ENCODE assay signal across 16 mouse cellular contexts in the genomic region with DNA sequence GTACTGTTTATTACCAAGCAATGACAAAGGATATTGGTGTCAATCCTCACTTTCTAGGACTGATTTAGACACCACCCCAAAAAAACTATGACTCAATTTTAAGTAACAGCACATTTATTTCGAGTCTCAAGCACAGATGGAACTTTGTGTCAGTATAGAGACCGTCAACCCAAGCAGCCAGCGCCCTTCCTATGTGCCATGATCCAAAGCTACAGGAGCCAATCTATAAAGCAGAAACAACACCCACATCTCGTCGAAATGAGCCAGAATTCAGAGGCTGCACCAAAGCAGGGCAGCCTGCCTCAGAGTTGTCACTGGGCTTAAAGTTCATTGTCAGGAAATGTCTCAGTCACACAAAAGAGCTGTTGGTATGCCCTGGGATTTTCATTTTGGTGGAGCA.
DNase-seq lines count a peak whose midpoint lies in the region.
"Had no signal": no experiment of that assay in that cellular context is flagged by ENCODE, and none has a peak within 500 bp of the region (broad histone marks: within the 10 kb centered on the region; RNA-seq: fewer than 3 reads in every experiment).

No protein-coding gene starts in this region.

- DNase-seq in frontal cortex, adult 2 months (ENCODE audit: extremely low spot score in 1 of 2, low spot score in 1 of 2), result peak; percentile 7 to 29
- DNase-seq in frontal cortex, postnatal 25 days (ENCODE audit: low spot score in 2 of 2), result no peak
- DNase-seq in left cerebral cortex, adult 11 months (ENCODE audit: low spot score), result peak; percentile 14
- no peak for DNase-seq in left cerebral cortex, postnatal 10 days (ENCODE audit: extremely low spot score in 1 of 2, low spot score in 2 of 2)
- peak; percentile 36 for DNase-seq in brain, adult 2 months (ENCODE audit: low read depth, low spot score)
- peak; percentile 3 for DNase-seq in telencephalon, adult 2 months (ENCODE audit: low read depth, low spot score)
- DNase-seq in cerebellum, adult 9-11 months, result no peak
- DNase-seq: adrenal gland, adult 2 months; adrenal gland, postnatal 10 days; adrenal gland, postnatal 25 days; cerebellum, adult 11-12 months; cerebellum, adult 2 months; cerebellum, adult 9-10 months; cerebellum, postnatal 14 days; cerebellum, postnatal 36 days; embryo, embryonic 11 days had no signal

- intact Hi-C loops in left cerebral cortex, postnatal 10 days (cut with DNase I), result no loop called here

Comparison
In these comparisons a context has a peak if more than half of its experiments do, and no peak if none do; other contexts are left out.
1. DNase-seq: peak in frontal cortex, adult 2 months (2 of 2), left cerebral cortex, adult 11 months (single experiment), brain, adult 2 months (single experiment) and telencephalon, adult 2 months (single experiment); none in frontal cortex, postnatal 25 days (0 of 2), left cerebral cortex, postnatal 10 days (0 of 2) and cerebellum, adult 9-11 months (single experiment).